22 mouse cellular contexts compared by ENCODE assay signal in genomic region chr9:25409729-25410128, GRCm38 (mm10).
DNase-seq lines count a peak whose midpoint lies in the region; ATAC-seq lines count a peak whose summit lies in the region.
"Had no signal": no experiment of that assay in that cellular context is flagged by ENCODE, and none has a peak within 500 bp of the region (broad histone marks: within the 10 kb centered on the region; RNA-seq: fewer than 3 reads in every experiment).

No protein-coding gene starts in this region.

- ATAC-seq in neural tube, embryonic 13.5 days (ENCODE audit: low read depth), result peak; percentile 50; the same call in 1 of the 2 replicates
- ATAC-seq in neural tube, embryonic 14.5 days (ENCODE audit: low read depth), result peak; percentile 51; the same call in 1 of the 2 replicates
- ATAC-seq in neural tube, embryonic 15.5 days (ENCODE audit: low FRiP score), result peak; percentile 28; the same call in 1 of the 2 replicates
- ATAC-seq: activated CD4-positive, CD25-positive, alpha-beta regulatory T cell, adult 4 months; CD4-positive, CD25-positive, alpha-beta regulatory T cell, adult 4 months; Patski had no signal

- H3K9me3 ChIP-seq in neural tube, embryonic 13.5 days, result no peaks in the 10 kb centered on the region
- no peaks in the 10 kb centered on the region for H3K9me3 ChIP-seq in neural tube, embryonic 14.5 days (ENCODE audit: control insufficient read depth, low read length)
- no peaks in the 10 kb centered on the region for H3K9me3 ChIP-seq in neural tube, embryonic 15.5 days (replicated peaks)
- H3K9me3 ChIP-seq: G1E had no signal

- 0 out of 2 replicates have a peak, but pooled peaks cover 5% of the 10 kb centered on the region for H3K4me1 ChIP-seq in neural tube, embryonic 13.5 days (replicated peaks)
- no peaks in the 10 kb centered on the region for H3K4me1 ChIP-seq in neural tube, embryonic 14.5 days (ENCODE audit: control insufficient read depth, insufficient read depth, low read length)
- no peaks in the 10 kb centered on the region for H3K4me1 ChIP-seq in neural tube, embryonic 15.5 days

- H3K4me3 ChIP-seq in neural tube, embryonic 13.5 days, result no peak overlapping the region
- H3K4me3 ChIP-seq in neural tube, embryonic 14.5 days (ENCODE audit: low read depth, low read length), result no peak overlapping the region
- H3K4me3 ChIP-seq in neural tube, embryonic 15.5 days (replicated peaks), result no peak overlapping the region

- whole genome bisulfite sequencing in neural tube, embryonic 13.5 days, result 61% methylated on average over 5 of the region's 5 CpGs
- WGBS in neural tube, embryonic 14.5 days, result 52% methylated on average over 5 of the region's 5 CpGs
- 57% methylated on average over 5 of the region's 5 CpGs for WGBS in neural tube, embryonic 15.5 days

- intact Hi-C loops in heart, postnatal 25 days (cut with DNase I), result no loop called here

- no peaks in the 10 kb centered on the region for H3K27me3 ChIP-seq in neural tube, embryonic 13.5 days
- H3K27me3 ChIP-seq in neural tube, embryonic 14.5 days (ENCODE audit: control insufficient read depth, insufficient read depth, low read length), result no peaks in the 10 kb centered on the region
- H3K27me3 ChIP-seq in neural tube, embryonic 15.5 days (replicated peaks), result no peaks in the 10 kb centered on the region
- H3K27me3 ChIP-seq: CH12.LX had no signal

- H3K27ac ChIP-seq in neural tube, embryonic 13.5 days (replicated peaks), result no peak overlapping the region
- H3K27ac ChIP-seq in neural tube, embryonic 14.5 days (ENCODE audit: low read depth, low read length), result no peak overlapping the region
- no peak overlapping the region; the same call in 1 of the 2 replicates for H3K27ac ChIP-seq in neural tube, embryonic 15.5 days (replicated peaks)

- DNase-seq in heart, adult 11 months, result peak; percentile 14
- no peak for DNase-seq in heart, postnatal 25 days (ENCODE audit: low spot score)
- DNase-seq in neural tube, embryonic 10.5 days (ENCODE audit: extremely low spot score, low spot score), result no peak
- DNase-seq in cerebellum, postnatal 36 days, result no peak
- DNase-seq in layer of hippocampus, adult 9-11 months, result no peak
- DNase-seq: adrenal gland, adult 2 months; adrenal gland, adult 8-10 months; adrenal gland, postnatal 10 days; adrenal gland, postnatal 14 days; adrenal gland, postnatal 25 days; adrenal gland, postnatal 36 days; B cell, adult 2 months; cerebellum, adult 11 months; cerebellum, adult 11-12 months had no signal

- no peaks in the 10 kb centered on the region for H3K36me3 ChIP-seq in neural tube, embryonic 13.5 days
- no peaks in the 10 kb centered on the region for H3K36me3 ChIP-seq in neural tube, embryonic 14.5 days (ENCODE audit: control insufficient read depth, insufficient read depth, low read length)
- H3K36me3 ChIP-seq in neural tube, embryonic 15.5 days, result no peaks in the 10 kb centered on the region
- H3K36me3 ChIP-seq: G1E had no signal

- H3K4me2 ChIP-seq in neural tube, embryonic 13.5 days, result no peak overlapping the region
- no peak overlapping the region for H3K4me2 ChIP-seq in neural tube, embryonic 14.5 days (ENCODE audit: low read depth, low read length)
- H3K4me2 ChIP-seq in neural tube, embryonic 15.5 days, result no peak overlapping the region

- H3K9ac ChIP-seq in neural tube, embryonic 13.5 days, result no peak overlapping the region
- H3K9ac ChIP-seq in neural tube, embryonic 14.5 days (replicated peaks; ENCODE audit: low read depth, low read length), result no peak overlapping the region
- H3K9ac ChIP-seq in neural tube, embryonic 15.5 days (replicated peaks), result no peak overlapping the region
